In the genomic region with DNA sequence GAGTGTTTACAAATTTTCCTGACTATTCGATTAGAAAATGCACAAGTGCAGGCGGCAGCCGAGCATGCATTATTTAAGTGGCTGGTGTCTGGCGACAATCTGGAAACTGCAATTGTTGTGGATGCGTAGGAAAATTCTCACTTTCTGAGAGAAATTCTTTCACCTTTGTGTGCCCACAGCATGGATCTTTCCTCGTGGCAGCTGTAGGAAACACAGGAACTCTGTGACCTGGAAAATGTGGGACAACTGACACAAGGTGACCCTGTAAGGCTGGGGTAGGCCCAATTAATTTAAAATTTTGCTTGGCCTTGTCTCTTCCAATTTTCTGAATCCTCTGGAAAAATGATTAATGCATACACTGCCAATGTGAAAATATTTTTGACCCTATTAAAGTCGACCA, we compare ENCODE assay signal across 17 mouse cellular contexts.
DNase-seq lines count a peak whose midpoint lies in the region; ATAC-seq and TF ChIP-seq lines count a peak whose summit lies in the region.
"Had no signal": no experiment of that assay in that cellular context is flagged by ENCODE, and none has a peak within 500 bp of the region (broad histone marks: within the 10 kb centered on the region; RNA-seq: fewer than 3 reads in every experiment).

No protein-coding gene starts in this region.

- peaks cover 21% of the 10 kb centered on the region for H3K4me1 ChIP-seq in midbrain, embryonic 10.5 days
- peaks cover 5% of the 10 kb centered on the region for H3K4me1 ChIP-seq in midbrain, embryonic 13.5 days (replicated peaks)
- peaks cover 10% of the 10 kb centered on the region for H3K4me1 ChIP-seq in forebrain, embryonic 13.5 days
- peaks cover 5% of the 10 kb centered on the region; the same call in 1 of the 2 replicates for H3K4me1 ChIP-seq in midbrain, embryonic 14.5 days (ENCODE audit: control insufficient read depth, insufficient read depth, low read length)
- H3K4me1 ChIP-seq in kidney, embryonic 15.5 days = no peaks in the 10 kb centered on the region
- H3K4me1 ChIP-seq in kidney, adult 2 months (ENCODE audit: control insufficient read depth, insufficient read depth, low read length) = no peaks in the 10 kb centered on the region
- H3K4me1 ChIP-seq: limb, embryonic 13.5 days; lung, embryonic 15.5 days had no signal

- H3K27ac ChIP-seq in midbrain, embryonic 10.5 days (replicated peaks) = peak overlapping the region; percentile 46; the same call in 1 of the 2 replicates
- no peak overlapping the region for H3K27ac ChIP-seq in midbrain, embryonic 13.5 days
- H3K27ac ChIP-seq in forebrain, embryonic 13.5 days = no peak overlapping the region
- H3K27ac ChIP-seq in midbrain, embryonic 14.5 days (replicated peaks; ENCODE audit: low read depth, low read length) = peak overlapping the region; percentile 37; the same call in 1 of the 2 replicates
- no peak overlapping the region for H3K27ac ChIP-seq in kidney, embryonic 15.5 days
- H3K27ac ChIP-seq in kidney, adult 2 months (ENCODE audit: insufficient read depth, low read depth, low read length) = no peak overlapping the region
- H3K27ac ChIP-seq: kidney, postnatal 0 days; limb, embryonic 13.5 days; liver, embryonic 14.5 days; lung, embryonic 15.5 days; stomach, postnatal 0 days had no signal

- no peak for TF ChIP-seq CTCF in kidney, adult 2 months (conservative IDR thresholded peaks at IDR 0.05; ENCODE audit: insufficient read depth, insufficient read length, low read depth, low read length)

- WGBS in midbrain, embryonic 10.5 days = 55% methylated on average over 7 of the region's 7 CpGs
- WGBS in midbrain, embryonic 13.5 days = 28% methylated on average over 7 of the region's 7 CpGs
- WGBS in forebrain, embryonic 13.5 days = 15% methylated on average over 7 of the region's 7 CpGs
- WGBS in midbrain, embryonic 14.5 days = 37% methylated on average over 7 of the region's 7 CpGs
- WGBS in kidney, embryonic 15.5 days = 74% methylated on average over 7 of the region's 7 CpGs
- WGBS in kidney, adult 2 months = 69% methylated on average over 7 of the region's 7 CpGs

- H3K4me3 ChIP-seq in midbrain, embryonic 10.5 days = no peak overlapping the region
- H3K4me3 ChIP-seq in midbrain, embryonic 13.5 days (replicated peaks) = no peak overlapping the region
- H3K4me3 ChIP-seq in forebrain, embryonic 13.5 days = no peak overlapping the region
- no peak overlapping the region for H3K4me3 ChIP-seq in midbrain, embryonic 14.5 days (replicated peaks; ENCODE audit: low read depth, low read length)
- no peak overlapping the region for H3K4me3 ChIP-seq in kidney, embryonic 15.5 days (replicated peaks)
- H3K4me3 ChIP-seq in kidney, adult 2 months (ENCODE audit: insufficient read depth, low read depth, low read length) = no peak overlapping the region
- H3K4me3 ChIP-seq: limb, embryonic 13.5 days; lung, embryonic 15.5 days had no signal

- TF ChIP-seq POLR2A in kidney, adult 2 months (IDR thresholded peaks at IDR 0.05; ENCODE audit: low read depth, low read length) = no peak

- no peak overlapping the region for H3K9ac ChIP-seq in midbrain, embryonic 13.5 days (replicated peaks)
- H3K9ac ChIP-seq in forebrain, embryonic 13.5 days = no peak overlapping the region
- no peak overlapping the region for H3K9ac ChIP-seq in midbrain, embryonic 14.5 days (replicated peaks; ENCODE audit: low read length)
- H3K9ac ChIP-seq in kidney, embryonic 15.5 days = no peak overlapping the region
- H3K9ac ChIP-seq: limb, embryonic 13.5 days; liver, embryonic 14.5 days; lung, embryonic 15.5 days had no signal

- ATAC-seq in midbrain, embryonic 13.5 days = no peak
- ATAC-seq in forebrain, embryonic 13.5 days = peak; percentile 59
- ATAC-seq in midbrain, embryonic 14.5 days (ENCODE audit: low FRiP score, low TSS enrichment) = 0 out of 2 replicates have a peak, but pooled peaks have one; percentile 46
- no peak for ATAC-seq in kidney, embryonic 15.5 days (replicated peaks; ENCODE audit: low FRiP score)
- ATAC-seq: intestine, postnatal 0 days had no signal

- H3K36me3 ChIP-seq in midbrain, embryonic 10.5 days = no peaks in the 10 kb centered on the region
- H3K36me3 ChIP-seq in midbrain, embryonic 13.5 days = no peaks in the 10 kb centered on the region
- H3K36me3 ChIP-seq in forebrain, embryonic 13.5 days (ENCODE audit: poor library complexity, severe bottlenecking) = no peaks in the 10 kb centered on the region
- H3K36me3 ChIP-seq in midbrain, embryonic 14.5 days (ENCODE audit: control insufficient read depth, insufficient read depth, low read length) = no peaks in the 10 kb centered on the region
- H3K36me3 ChIP-seq in kidney, embryonic 15.5 days = no peaks in the 10 kb centered on the region
- no peaks in the 10 kb centered on the region for H3K36me3 ChIP-seq in kidney, adult 2 months (ENCODE audit: control insufficient read depth, insufficient read depth, low read length)
- H3K36me3 ChIP-seq: limb, embryonic 13.5 days; lung, embryonic 15.5 days had no signal

- no peak for DNase-seq in midbrain, embryonic 10.5 days (ENCODE audit: low spot score)
- DNase-seq in midbrain, embryonic 14.5 days = peak; percentile 56
- no peak for DNase-seq in right cerebral cortex, adult 2 months (ENCODE audit: low spot score in 2 of 2)
- no peak for DNase-seq in kidney, adult 2 months
- DNase-seq: cerebellum, adult 9-11 months; embryo, embryonic 11 days; gastrocnemius, postnatal 36 days; lung, postnatal 4 days had no signal

- H3K27me3 ChIP-seq in midbrain, embryonic 10.5 days (ENCODE audit: low read depth, poor library complexity, severe bottlenecking) = no peaks in the 10 kb centered on the region
- no peaks in the 10 kb centered on the region for H3K27me3 ChIP-seq in midbrain, embryonic 13.5 days
- no peaks in the 10 kb centered on the region for H3K27me3 ChIP-seq in forebrain, embryonic 13.5 days
- H3K27me3 ChIP-seq in midbrain, embryonic 14.5 days (ENCODE audit: control insufficient read depth, insufficient read depth, low read length) = no peaks in the 10 kb centered on the region
- H3K27me3 ChIP-seq in kidney, embryonic 15.5 days = no peaks in the 10 kb centered on the region
- no peaks in the 10 kb centered on the region for H3K27me3 ChIP-seq in kidney, adult 2 months (replicated peaks; ENCODE audit: control insufficient read depth, insufficient read depth, low read length)
- H3K27me3 ChIP-seq: limb, embryonic 13.5 days; lung, embryonic 15.5 days had no signal

- no peak overlapping the region for H3K4me2 ChIP-seq in midbrain, embryonic 13.5 days (replicated peaks)
- no peak overlapping the region for H3K4me2 ChIP-seq in forebrain, embryonic 13.5 days
- H3K4me2 ChIP-seq in midbrain, embryonic 14.5 days (ENCODE audit: low read length) = 0 out of 2 replicates have a peak overlapping the region, but pooled peaks have one; percentile 17
- no peak overlapping the region for H3K4me2 ChIP-seq in kidney, embryonic 15.5 days
- H3K4me2 ChIP-seq: limb, embryonic 13.5 days; lung, embryonic 15.5 days had no signal

- no peaks in the 10 kb centered on the region for H3K9me3 ChIP-seq in midbrain, embryonic 10.5 days (replicated peaks)
- no peaks in the 10 kb centered on the region for H3K9me3 ChIP-seq in midbrain, embryonic 13.5 days
- H3K9me3 ChIP-seq in forebrain, embryonic 13.5 days (replicated peaks) = no peaks in the 10 kb centered on the region
- no peaks in the 10 kb centered on the region for H3K9me3 ChIP-seq in midbrain, embryonic 14.5 days (ENCODE audit: control insufficient read depth, low read length)
- no peaks in the 10 kb centered on the region for H3K9me3 ChIP-seq in kidney, embryonic 15.5 days (replicated peaks)
- H3K9me3 ChIP-seq: limb, embryonic 13.5 days; lung, embryonic 15.5 days had no signal

Comparison
In these comparisons a context has a peak if more than half of its experiments do, and no peak if none do; other contexts are left out.
1. H3K27ac ChIP-seq: peak in midbrain, embryonic 10.5 days (single experiment) and midbrain, embryonic 14.5 days (single experiment); none in midbrain, embryonic 13.5 days (single experiment), forebrain, embryonic 13.5 days (single experiment), kidney, embryonic 15.5 days (single experiment) and kidney, adult 2 months (single experiment).
2. ATAC-seq: peak in forebrain, embryonic 13.5 days (single experiment) and midbrain, embryonic 14.5 days (single experiment); none in midbrain, embryonic 13.5 days (single experiment) and kidney, embryonic 15.5 days (single experiment).